Mouse (Mus musculus): ENCODE data around the gene Negr1. TPM values are rescaled to one million over a fixed set of nuclear protein-coding genes. Genes with fewer than 3 reads are reported as not detected.
A peak's percentile ranks its signal among the peaks of the same experiment; 100 is the strongest.

Gene Negr1
- polyA plus RNA-seq, 1 experiment from 2014 or later: 79.2 TPM

- ATAC-seq: no peak
- 91% methylated on average over 5 of the region's 5 CpGs for WGBS
These were observed 363.5 kb downstream of the Negr1 start for GRCm38 (mm10) chr3:156925102-156925501.

GRCm38 (mm10) chr3:156928396-156929061 lies 366.9 kb downstream of the Negr1 start:
- H3K4me2 ChIP-seq (ENCODE audit: low read length): no peak overlapping the region
- no peak overlapping the region for H3K27ac ChIP-seq (ENCODE audit: low read length)
- no peaks in the 10 kb centered on the region for H3K36me3 ChIP-seq (ENCODE audit: control insufficient read depth, insufficient read depth, low read length)
- no peaks in the 10 kb centered on the region for H3K4me1 ChIP-seq (ENCODE audit: control insufficient read depth, insufficient read depth, low read length)
- WGBS: 75% methylated on average over 5 of the region's 5 CpGs
- no peaks in the 10 kb centered on the region for H3K27me3 ChIP-seq (ENCODE audit: control insufficient read depth, insufficient read depth, low read depth, low read length)
- no peak overlapping the region for H3K9ac ChIP-seq (ENCODE audit: low read depth, low read length)
- no peak overlapping the region for H3K4me3 ChIP-seq (ENCODE audit: low read depth, low read length)
- no peaks in the 10 kb centered on the region for H3K9me3 ChIP-seq (replicated peaks; ENCODE audit: control insufficient read depth, low read length, poor library complexity, severe bottlenecking)
- ATAC-seq: no peak

More at GRCm38 (mm10) chr3:156925102-156925501, 363.5 kb downstream of the Negr1 start:
- Histone ChIP-seq H3K27me3 (ENCODE audit: control insufficient read depth, insufficient read depth, low read depth, low read length) (no peaks in the 10 kb centered on the region), H3K36me3 (ENCODE audit: control insufficient read depth, insufficient read depth, low read length) (no peaks in the 10 kb centered on the region), H3K9me3 (replicated peaks; ENCODE audit: control insufficient read depth, low read length, poor library complexity, severe bottlenecking) (no peaks in the 10 kb centered on the region), H3K27ac (ENCODE audit: low read length) (no peak overlapping the region), H3K4me1 (ENCODE audit: control insufficient read depth, insufficient read depth, low read length) (no peaks in the 10 kb centered on the region), H3K9ac (ENCODE audit: low read depth, low read length) (no peak overlapping the region), H3K4me2 (ENCODE audit: low read length) (no peak overlapping the region), H3K4me3 (ENCODE audit: low read depth, low read length) (no peak overlapping the region)

- H3K27me3 ChIP-seq (ENCODE audit: control insufficient read depth, insufficient read depth, low read depth, low read length): no peaks in the 10 kb centered on the region
- H3K4me2 ChIP-seq (ENCODE audit: low read length): no peak overlapping the region
- H3K9me3 ChIP-seq (replicated peaks; ENCODE audit: control insufficient read depth, low read length, poor library complexity, severe bottlenecking): no peaks in the 10 kb centered on the region
- no peak overlapping the region for H3K27ac ChIP-seq (ENCODE audit: low read length)
- H3K36me3 ChIP-seq (ENCODE audit: control insufficient read depth, insufficient read depth, low read length): no peaks in the 10 kb centered on the region
- WGBS: 89% methylated on average over 3 of the region's 3 CpGs
- no peak for ATAC-seq
- H3K4me1 ChIP-seq (ENCODE audit: control insufficient read depth, insufficient read depth, low read length): no peaks in the 10 kb centered on the region
- no peak overlapping the region for H3K4me3 ChIP-seq (ENCODE audit: low read depth, low read length)
- H3K9ac ChIP-seq (ENCODE audit: low read depth, low read length): no peak overlapping the region
These were observed 367.4 kb downstream of the Negr1 start for GRCm38 (mm10) chr3:156929062-156929397.

- Histone ChIP-seq H3K4me3 (ENCODE audit: low read depth, low read length) (no peak overlapping the region), H3K36me3 (ENCODE audit: control insufficient read depth, insufficient read depth, low read length) (no peaks in the 10 kb centered on the region), H3K27ac (ENCODE audit: low read length) (no peak overlapping the region), H3K9ac (ENCODE audit: low read depth, low read length) (no peak overlapping the region), H3K4me1 (ENCODE audit: control insufficient read depth, insufficient read depth, low read length) (0 out of 2 replicates have a peak, but pooled peaks cover under 1% of the 10 kb centered on the region), H3K9me3 (replicated peaks; ENCODE audit: control insufficient read depth, low read length, poor library complexity, severe bottlenecking) (no peaks in the 10 kb centered on the region), H3K4me2 (ENCODE audit: low read length) (no peak overlapping the region), H3K27me3 (ENCODE audit: control insufficient read depth, insufficient read depth, low read depth, low read length) (no peaks in the 10 kb centered on the region)
- WGBS: 87% methylated on average over 2 of the region's 2 CpGs
- ATAC-seq: no peak
These were observed 368.3 kb downstream of the Negr1 start for GRCm38 (mm10) chr3:156929677-156930440.

- no peaks in the 10 kb centered on the region for H3K27me3 ChIP-seq (ENCODE audit: control insufficient read depth, insufficient read depth, low read depth, low read length)
- ATAC-seq: no peak
- H3K4me3 ChIP-seq (ENCODE audit: low read depth, low read length): no peak overlapping the region
- H3K9ac ChIP-seq (ENCODE audit: low read depth, low read length): no peak overlapping the region
- no peaks in the 10 kb centered on the region for H3K9me3 ChIP-seq (replicated peaks; ENCODE audit: control insufficient read depth, low read length, poor library complexity, severe bottlenecking)
- 0 out of 2 replicates have a peak, but pooled peaks cover 3% of the 10 kb centered on the region for H3K4me1 ChIP-seq (ENCODE audit: control insufficient read depth, insufficient read depth, low read length)
- H3K4me2 ChIP-seq (ENCODE audit: low read length): no peak overlapping the region
- WGBS: 100% methylated on average over 2 of the region's 2 CpGs
- H3K27ac ChIP-seq (ENCODE audit: low read length): no peak overlapping the region
- H3K36me3 ChIP-seq (ENCODE audit: control insufficient read depth, insufficient read depth, low read length): no peaks in the 10 kb centered on the region
These were observed 369.4 kb downstream of the Negr1 start for GRCm38 (mm10) chr3:156931011-156931410.

GRCm38 (mm10) chr3:156931540-156931939 lies 369.9 kb downstream of the Negr1 start:
- 96% methylated on average over 1 of the region's 1 CpGs for WGBS

GRCm38 (mm10) chr3:156934778-156935290 lies 373.2 kb downstream of the Negr1 start:
- H3K27ac ChIP-seq (ENCODE audit: low read length): no peak overlapping the region
- 55% methylated on average over 5 of the region's 5 CpGs for WGBS
- H3K4me1 ChIP-seq (ENCODE audit: control insufficient read depth, insufficient read depth, low read length): 0 out of 2 replicates have a peak, but pooled peaks cover 3% of the 10 kb centered on the region
- no peak for ATAC-seq
- H3K27me3 ChIP-seq (ENCODE audit: control insufficient read depth, insufficient read depth, low read depth, low read length): no peaks in the 10 kb centered on the region
- H3K9ac ChIP-seq (ENCODE audit: low read depth, low read length): no peak overlapping the region
- no peak overlapping the region for H3K4me3 ChIP-seq (ENCODE audit: low read depth, low read length)
- H3K36me3 ChIP-seq (ENCODE audit: control insufficient read depth, insufficient read depth, low read length): no peaks in the 10 kb centered on the region
- H3K4me2 ChIP-seq (ENCODE audit: low read length): no peak overlapping the region
- no peaks in the 10 kb centered on the region for H3K9me3 ChIP-seq (replicated peaks; ENCODE audit: control insufficient read depth, low read length, poor library complexity, severe bottlenecking)

More at GRCm38 (mm10) chr3:156931540-156931939, 369.9 kb downstream of the Negr1 start:
- Histone ChIP-seq H3K36me3 (ENCODE audit: control insufficient read depth, insufficient read depth, low read length) (no peaks in the 10 kb centered on the region), H3K9ac (ENCODE audit: low read depth, low read length) (no peak overlapping the region), H3K27me3 (ENCODE audit: control insufficient read depth, insufficient read depth, low read depth, low read length) (no peaks in the 10 kb centered on the region), H3K4me3 (ENCODE audit: low read depth, low read length) (no peak overlapping the region), H3K4me2 (ENCODE audit: low read length) (no peak overlapping the region), H3K4me1 (ENCODE audit: control insufficient read depth, insufficient read depth, low read length) (0 out of 2 replicates have a peak, but pooled peaks cover 3% of the 10 kb centered on the region), H3K9me3 (replicated peaks; ENCODE audit: control insufficient read depth, low read length, poor library complexity, severe bottlenecking) (no peaks in the 10 kb centered on the region), H3K27ac (ENCODE audit: low read length) (no peak overlapping the region)
- no peak for ATAC-seq

GRCm38 (mm10) chr3:156947404-156947803 lies 385.8 kb downstream of the Negr1 start:
- H3K4me2 ChIP-seq (ENCODE audit: low read length): no peak overlapping the region
- H3K9me3 ChIP-seq (replicated peaks; ENCODE audit: control insufficient read depth, low read length, poor library complexity, severe bottlenecking): no peaks in the 10 kb centered on the region
- H3K9ac ChIP-seq (ENCODE audit: low read depth, low read length): no peak overlapping the region
- peak; percentile 80 for ATAC-seq
- H3K27me3 ChIP-seq (ENCODE audit: control insufficient read depth, insufficient read depth, low read depth, low read length): no peaks in the 10 kb centered on the region
- 44% methylated on average over 6 of the region's 6 CpGs for WGBS
- H3K36me3 ChIP-seq (ENCODE audit: control insufficient read depth, insufficient read depth, low read length): no peaks in the 10 kb centered on the region
- H3K27ac ChIP-seq (ENCODE audit: low read length): 0 out of 2 replicates have a peak overlapping the region, but pooled peaks have one; percentile 9
- H3K4me3 ChIP-seq (ENCODE audit: low read depth, low read length): no peak overlapping the region
- H3K4me1 ChIP-seq (ENCODE audit: control insufficient read depth, insufficient read depth, low read length): no peaks in the 10 kb centered on the region; the same call in 1 of the 2 replicates

GRCm38 (mm10) chr3:156952970-156953369 lies 391.4 kb downstream of the Negr1 start:
- 81% methylated on average over 6 of the region's 6 CpGs for WGBS
- no peak for ATAC-seq

More at GRCm38 (mm10) chr3:156952970-156953369, 391.4 kb downstream of the Negr1 start:
- no peaks in the 10 kb centered on the region for H3K27me3 ChIP-seq (ENCODE audit: control insufficient read depth, insufficient read depth, low read depth, low read length)
- H3K36me3 ChIP-seq (ENCODE audit: control insufficient read depth, insufficient read depth, low read length): no peaks in the 10 kb centered on the region
- H3K9me3 ChIP-seq (replicated peaks; ENCODE audit: control insufficient read depth, low read length, poor library complexity, severe bottlenecking): no peaks in the 10 kb centered on the region
- no peak overlapping the region for H3K27ac ChIP-seq (ENCODE audit: low read length)
- H3K4me2 ChIP-seq (ENCODE audit: low read length): no peak overlapping the region
- peaks cover 10% of the 10 kb centered on the region for H3K4me1 ChIP-seq (ENCODE audit: control insufficient read depth, insufficient read depth, low read length)
- H3K9ac ChIP-seq (ENCODE audit: low read depth, low read length): no peak overlapping the region
- no peak overlapping the region for H3K4me3 ChIP-seq (ENCODE audit: low read depth, low read length)
